Mouse (Mus musculus): Measurements from ENCODE around the gene Anapc10. TPM values are rescaled to one million over a fixed set of nuclear protein-coding genes. Genes with fewer than 3 reads are reported as not detected.
"Not testable (repeated sequence)": the region's sequence is repeated elsewhere in the genome, so short reads cannot be mapped to it uniquely, and the experiment has no call there.

The Anapc10 gene
- polyA plus RNA-seq, 1 experiment from 2014 or later: 41.4 TPM

DNA sequence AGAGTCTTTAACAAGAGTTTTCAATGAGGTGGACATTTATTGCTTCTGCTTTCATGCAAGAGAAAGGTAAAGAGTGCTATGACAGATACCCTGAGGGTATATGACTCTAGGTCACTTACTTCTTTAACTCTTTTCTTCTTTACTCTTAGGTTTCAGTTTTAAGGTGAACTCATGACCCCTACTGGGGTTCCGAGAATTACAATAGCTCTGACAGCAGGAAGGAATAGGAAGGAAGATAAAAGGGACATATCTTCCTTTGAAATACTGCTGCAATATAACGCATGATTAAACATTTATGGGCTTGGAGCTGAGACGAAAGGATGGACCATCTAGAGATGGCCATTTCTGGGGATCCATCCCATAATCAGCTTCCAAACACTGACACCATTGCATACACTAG, 13.0 kb downstream of the Anapc10 start:
- H3K27me3 ChIP-seq (replicated peaks): no peaks in the 10 kb centered on the region
- peaks cover 31% of the 10 kb centered on the region for H3K36me3 ChIP-seq
- H3K4me2 ChIP-seq (replicated peaks): no peak overlapping the region
- no peak overlapping the region for H3K4me3 ChIP-seq
- H3K27ac ChIP-seq: no peak overlapping the region
- no peak for ATAC-seq (ENCODE audit: low FRiP score, low read depth)
- H3K9ac ChIP-seq: no peak overlapping the region
- WGBS: 16% methylated on average over 3 of the region's 3 CpGs
- no peaks in the 10 kb centered on the region for H3K4me1 ChIP-seq
- no peaks in the 10 kb centered on the region for H3K9me3 ChIP-seq

DNA sequence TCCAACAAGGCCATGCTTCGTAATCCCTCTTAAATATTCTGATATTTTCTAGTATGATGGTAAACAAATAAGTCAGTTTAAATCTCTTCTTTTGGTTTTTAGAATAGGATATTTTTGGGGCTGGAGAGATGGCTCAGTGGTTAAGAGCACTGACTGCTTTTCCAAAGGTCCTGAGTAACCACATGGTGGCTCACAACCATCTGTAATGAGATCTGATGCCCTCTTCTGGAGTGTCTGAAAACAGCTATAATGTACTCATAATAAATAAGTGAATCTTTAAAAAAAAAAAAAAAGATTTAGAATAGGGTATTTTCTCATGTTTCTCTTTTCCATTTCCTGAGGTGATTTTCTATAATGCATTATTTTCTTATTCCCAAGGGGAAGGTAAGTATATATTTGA, 16.3 kb downstream of the Anapc10 start:
- no peak overlapping the region for H3K27ac ChIP-seq
- H3K9me3 ChIP-seq: no peaks in the 10 kb centered on the region
- H3K4me2 ChIP-seq (replicated peaks): no peak overlapping the region
- WGBS: 98% methylated on average over 1 of the region's 1 CpGs
- H3K4me1 ChIP-seq: no peaks in the 10 kb centered on the region
- H3K36me3 ChIP-seq: peaks cover 15% of the 10 kb centered on the region
- H3K9ac ChIP-seq: no peak overlapping the region
- H3K27me3 ChIP-seq (replicated peaks): no peaks in the 10 kb centered on the region
- no peak for ATAC-seq (ENCODE audit: low FRiP score, low read depth)
- no peak overlapping the region for H3K4me3 ChIP-seq

DNA sequence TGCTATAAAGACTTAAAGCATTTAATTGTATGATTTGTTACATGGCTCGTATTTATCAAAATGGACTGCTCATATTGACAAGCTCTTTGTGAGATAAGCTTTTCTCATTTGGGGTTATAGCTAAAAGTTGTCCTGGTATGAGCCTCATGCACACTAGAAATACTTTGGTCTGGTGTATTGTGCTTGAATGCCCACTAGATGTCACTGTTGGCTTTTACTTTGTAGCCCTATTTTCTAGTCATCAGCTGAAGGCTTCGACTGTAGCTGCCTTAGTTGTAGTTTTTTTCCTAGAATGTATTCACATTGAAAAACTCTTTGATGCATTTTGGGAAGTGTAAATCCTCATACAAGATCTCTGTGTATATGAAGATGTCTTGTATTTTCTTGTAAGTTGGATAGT, 22.7 kb downstream of the Anapc10 start:
- no peaks in the 10 kb centered on the region for H3K4me1 ChIP-seq
- WGBS: 25% methylated on average over 2 of the region's 2 CpGs
- no peak overlapping the region for H3K9ac ChIP-seq
- no peaks in the 10 kb centered on the region for H3K27me3 ChIP-seq (replicated peaks)
- ATAC-seq (ENCODE audit: low FRiP score, low read depth): peak; percentile 61; the same call in 1 of the 2 replicates
- no peak overlapping the region for H3K4me3 ChIP-seq
- no peak overlapping the region for H3K4me2 ChIP-seq (replicated peaks)
- H3K9me3 ChIP-seq: no peaks in the 10 kb centered on the region
- H3K36me3 ChIP-seq: peaks cover 12% of the 10 kb centered on the region
- no peak overlapping the region for H3K27ac ChIP-seq

DNA sequence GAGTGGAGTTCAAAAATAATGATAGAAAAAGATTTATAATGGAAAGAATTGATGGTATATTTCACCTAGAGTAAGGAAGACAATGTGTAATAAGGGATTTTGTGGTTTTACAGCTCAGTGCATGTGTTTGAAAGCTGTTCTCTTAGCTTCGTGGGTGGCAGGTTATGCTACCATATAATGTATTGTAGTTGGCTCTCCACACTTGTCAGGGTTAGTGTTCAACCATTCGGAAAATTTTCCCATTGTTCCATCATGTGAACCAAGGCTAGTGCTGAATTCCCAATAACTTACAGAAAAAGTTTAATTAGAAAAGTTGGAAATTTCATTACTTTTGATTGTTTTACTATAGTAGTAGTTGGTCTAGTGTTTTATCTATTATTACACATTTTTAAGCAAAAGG, 36.6 kb downstream of the Anapc10 start:
- Histone ChIP-seq H3K4me1 (no peaks in the 10 kb centered on the region), H3K4me3 (no peak overlapping the region), H3K27me3 (replicated peaks) (no peaks in the 10 kb centered on the region), H3K36me3 (0 out of 2 replicates have a peak, but pooled peaks cover 4% of the 10 kb centered on the region), H3K9ac (no peak overlapping the region), H3K9me3 (no peaks in the 10 kb centered on the region), H3K4me2 (replicated peaks) (no peak overlapping the region), H3K27ac (no peak overlapping the region)
- WGBS: 24% methylated on average over 2 of the region's 2 CpGs
- ATAC-seq (ENCODE audit: low FRiP score, low read depth): no peak

DNA sequence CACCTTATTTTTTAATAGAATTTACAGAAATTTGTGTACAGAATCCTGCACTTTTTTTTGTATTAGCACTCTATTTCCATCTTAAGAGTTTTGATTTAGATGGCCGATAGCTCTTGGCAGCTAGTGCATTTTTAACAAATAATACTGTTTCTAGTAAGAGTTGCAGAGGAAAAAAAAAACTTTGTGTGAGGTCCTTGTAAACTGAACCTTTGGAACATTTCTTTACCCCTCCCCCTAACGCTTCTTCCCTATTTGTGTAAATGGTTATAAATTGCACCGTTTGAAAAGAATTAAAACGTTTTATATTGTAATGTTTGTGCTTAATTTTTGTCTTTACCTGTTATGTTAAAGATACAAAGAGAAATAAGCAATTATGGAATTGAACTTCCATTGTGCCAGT, 37.0 kb downstream of the Anapc10 start:
- Histone ChIP-seq H3K27me3 (replicated peaks) (no peaks in the 10 kb centered on the region), H3K36me3 (0 out of 2 replicates have a peak, but pooled peaks cover 4% of the 10 kb centered on the region), H3K4me2 (replicated peaks) (no peak overlapping the region), H3K27ac (no peak overlapping the region), H3K4me1 (no peaks in the 10 kb centered on the region), H3K9ac (no peak overlapping the region), H3K4me3 (no peak overlapping the region), H3K9me3 (no peaks in the 10 kb centered on the region)
- ATAC-seq (ENCODE audit: low FRiP score, low read depth): no peak
- WGBS: 60% methylated on average over 4 of the region's 4 CpGs

DNA sequence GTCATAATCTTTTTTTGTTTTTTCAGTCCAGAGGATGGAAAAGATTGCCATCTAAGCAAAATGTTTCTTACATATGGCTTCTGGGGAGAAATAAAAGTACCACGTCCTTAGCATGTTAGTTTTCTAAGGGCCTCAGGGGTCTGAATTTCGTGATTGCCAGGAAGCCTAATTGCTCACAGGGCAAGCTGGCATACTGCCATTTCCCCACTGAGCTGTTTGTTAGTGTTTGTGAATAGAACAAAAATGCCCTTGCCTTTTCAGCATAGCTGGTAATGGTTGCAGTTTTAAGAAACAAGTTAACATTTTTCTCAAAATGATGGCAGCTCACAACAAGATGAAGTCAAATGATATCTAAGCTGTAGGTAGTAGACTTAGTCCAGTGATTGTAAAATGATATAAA, 38.7 kb downstream of the Anapc10 start:
- Histone ChIP-seq H3K4me2 (replicated peaks) (no peak overlapping the region), H3K36me3 (0 out of 2 replicates have a peak, but pooled peaks cover 4% of the 10 kb centered on the region), H3K9ac (no peak overlapping the region), H3K9me3 (no peaks in the 10 kb centered on the region), H3K27me3 (replicated peaks) (no peaks in the 10 kb centered on the region), H3K27ac (no peak overlapping the region), H3K4me1 (no peaks in the 10 kb centered on the region), H3K4me3 (no peak overlapping the region)
- 50% methylated on average over 2 of the region's 2 CpGs for WGBS
- no peak for ATAC-seq (ENCODE audit: low FRiP score, low read depth)

DNA sequence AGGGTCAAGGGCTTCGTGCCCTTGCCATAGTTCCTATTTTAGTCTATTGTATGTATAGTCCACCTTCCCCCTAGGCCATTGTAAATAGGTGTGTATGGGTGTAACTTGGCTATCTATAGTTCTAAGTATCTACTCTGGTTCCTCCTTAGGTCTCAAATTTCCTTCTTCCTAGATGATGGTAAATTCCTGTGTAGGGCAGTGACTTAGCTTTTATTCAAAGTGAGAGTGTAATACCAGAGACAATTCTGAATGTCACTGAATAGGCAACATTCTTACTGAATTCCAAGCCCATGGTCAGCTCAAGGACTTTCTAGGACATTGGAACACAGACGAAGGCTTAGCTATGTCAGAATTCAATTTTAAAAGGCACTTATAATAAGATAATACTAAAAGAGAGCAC, 83.3 kb downstream of the Anapc10 start:
- H3K9ac ChIP-seq; H3K36me3 ChIP-seq; H3K27ac ChIP-seq; H3K4me2 ChIP-seq (replicated peaks); H3K4me3 ChIP-seq; H3K4me1 ChIP-seq; H3K27me3 ChIP-seq (replicated peaks); H3K9me3 ChIP-seq; ATAC-seq (ENCODE audit: low FRiP score, low read depth): not testable (repeated sequence)
- WGBS: 86% methylated on average over 2 of the region's 2 CpGs

DNA sequence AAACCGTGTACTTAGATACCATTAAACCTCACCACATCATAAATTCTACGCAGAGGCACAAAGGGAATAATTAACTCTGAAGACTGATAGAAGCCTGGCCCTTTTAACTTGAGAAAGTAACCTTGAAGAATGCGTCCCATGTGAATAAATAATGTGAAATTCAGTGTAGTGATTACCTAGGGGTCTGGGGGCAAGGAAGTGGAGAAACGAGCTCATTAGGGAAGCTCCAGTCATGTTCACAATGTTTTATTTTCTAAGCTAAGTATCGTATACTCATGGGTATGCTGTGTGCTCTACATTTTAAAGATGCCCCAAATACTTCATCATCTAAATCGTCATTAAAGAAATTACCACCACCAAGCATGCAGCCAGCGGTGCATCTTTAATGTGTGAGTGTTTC, 85.1 kb downstream of the Anapc10 start:
- no peak overlapping the region for H3K27ac ChIP-seq
- ATAC-seq (ENCODE audit: low FRiP score, low read depth): no peak
- H3K4me3 ChIP-seq: no peak overlapping the region
- no peaks in the 10 kb centered on the region for H3K4me1 ChIP-seq
- H3K9ac ChIP-seq: no peak overlapping the region
- WGBS: 72% methylated on average over 7 of the region's 7 CpGs
- H3K9me3 ChIP-seq: no peaks in the 10 kb centered on the region
- H3K27me3 ChIP-seq (replicated peaks): no peaks in the 10 kb centered on the region
- no peak overlapping the region for H3K4me2 ChIP-seq (replicated peaks)
- no peaks in the 10 kb centered on the region for H3K36me3 ChIP-seq

DNA sequence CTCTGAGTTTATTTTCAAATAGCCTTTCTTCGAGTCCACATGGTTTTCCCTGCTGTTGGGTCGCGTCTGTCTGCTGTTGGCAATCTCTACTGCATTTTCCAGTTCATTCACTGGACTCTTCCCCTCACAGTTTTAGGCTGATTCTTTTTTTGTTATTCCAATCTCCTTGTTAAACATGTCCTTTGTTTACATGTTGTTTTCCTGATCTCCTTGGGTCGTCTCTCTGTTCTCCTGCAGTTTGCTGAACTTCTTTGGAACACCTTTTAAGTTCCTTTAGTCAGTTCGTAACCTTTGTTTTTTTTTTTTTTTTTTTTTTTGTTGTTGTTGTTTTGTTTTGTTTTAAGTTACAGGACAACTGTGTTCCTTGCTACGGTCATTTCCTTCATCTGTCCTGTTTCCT, 92.9 kb downstream of the Anapc10 start:
- H3K4me2 ChIP-seq (replicated peaks): no peak overlapping the region
- no peak overlapping the region for H3K4me3 ChIP-seq
- no peaks in the 10 kb centered on the region for H3K36me3 ChIP-seq
- H3K27ac ChIP-seq: no peak overlapping the region
- WGBS: 89% methylated on average over 6 of the region's 6 CpGs
- ATAC-seq (ENCODE audit: low FRiP score, low read depth): no peak
- no peaks in the 10 kb centered on the region for H3K4me1 ChIP-seq
- H3K9me3 ChIP-seq: no peaks in the 10 kb centered on the region
- H3K9ac ChIP-seq: no peak overlapping the region
- H3K27me3 ChIP-seq (replicated peaks): no peaks in the 10 kb centered on the region

DNA sequence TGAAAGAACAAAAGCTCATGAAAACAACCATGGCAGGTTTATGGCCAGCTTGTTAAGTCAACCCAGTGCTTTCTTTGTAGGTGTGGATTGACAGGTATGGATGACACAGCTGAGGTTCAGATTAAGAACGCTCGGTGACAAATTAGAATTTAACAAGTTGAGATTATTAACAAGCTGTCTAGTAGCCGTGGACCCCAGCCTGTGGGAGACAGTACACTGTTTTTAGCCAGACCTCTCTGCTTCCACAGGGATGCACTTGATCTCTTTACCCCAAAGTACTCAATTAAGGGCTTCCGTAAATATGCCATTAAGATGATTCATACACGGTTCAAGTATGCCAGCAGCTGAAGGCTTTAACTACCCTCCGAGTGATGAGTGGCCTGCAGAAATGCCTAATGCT, 95.4 kb downstream of the Anapc10 start:
- Histone ChIP-seq H3K27ac (no peak overlapping the region), H3K9ac (no peak overlapping the region), H3K4me3 (no peak overlapping the region), H3K36me3 (no peaks in the 10 kb centered on the region), H3K27me3 (replicated peaks) (no peaks in the 10 kb centered on the region), H3K4me2 (replicated peaks) (no peak overlapping the region), H3K9me3 (no peaks in the 10 kb centered on the region), H3K4me1 (no peaks in the 10 kb centered on the region)
- no peak for ATAC-seq (ENCODE audit: low FRiP score, low read depth)
- WGBS: 40% methylated on average over 6 of the region's 6 CpGs

DNA sequence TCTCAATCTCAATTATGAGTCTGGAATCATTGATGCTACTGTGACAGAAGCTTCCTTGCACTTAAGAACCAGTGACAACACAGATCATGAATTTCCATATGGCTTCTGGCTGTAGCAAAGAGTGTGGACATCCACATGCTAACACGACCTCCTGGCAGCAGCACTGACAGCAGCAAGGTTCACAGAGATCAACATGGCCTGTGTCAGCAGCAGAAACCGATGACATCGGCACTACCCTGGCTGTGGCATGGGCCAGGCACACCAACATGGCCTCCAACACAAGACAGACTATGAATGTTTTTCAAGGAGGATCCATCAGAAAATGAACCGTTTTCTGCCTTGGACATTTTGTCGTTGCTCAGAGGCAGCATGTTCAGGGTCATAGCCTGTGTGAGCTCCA, 114.9 kb downstream of the Anapc10 start:
- Histone ChIP-seq H3K27ac (no peak overlapping the region), H3K9me3 (no peaks in the 10 kb centered on the region), H3K9ac (no peak overlapping the region), H3K4me1 (peaks cover 5% of the 10 kb centered on the region; the same call in 1 of the 2 replicates), H3K36me3 (no peaks in the 10 kb centered on the region), H3K27me3 (replicated peaks) (no peaks in the 10 kb centered on the region), H3K4me3 (no peak overlapping the region), H3K4me2 (replicated peaks) (no peak overlapping the region)
- 88% methylated on average over 5 of the region's 5 CpGs for WGBS
- ATAC-seq (ENCODE audit: low FRiP score, low read depth): no peak

All from neural tube, embryonic 12.5 days (tissue).